Mouse (Mus musculus) gastrocnemius, postnatal 36 days (tissue): ENCODE data around the gene Nup98. TPM values are rescaled to one million over a fixed set of nuclear protein-coding genes. Genes with fewer than 3 reads are reported as not detected.

ENCODE experiments used
- DNase-seq, 2 experiments: peaks; one replicate each; pipeline ENCODE4 v3.0.0; 2022
- intact Hi-C: fragments of 180-260 bp; cut with DNase I; formaldehyde crosslinking; loops from one replicate; pipeline ENCODE4 v1.15.1; 2025
- long read RNA-seq, 2 experiments: library from polyadenylated mRNA; stranded (forward); transcript quantifications; one replicate each; pipeline ENCODE4 v2.0.0; 2021
- total RNA-seq, 2 experiments: library from RNA; stranded (reverse); gene quantifications; 2 replicates each; pipeline ENCODE4 v1.2.3; 2021

The Nup98 gene
- 10 to 100 TPM; 20.8 to 22.6 TPM for total RNA-seq
- long read RNA-seq, experiment 1, partial matches to known transcripts = 1 of 1 reads
- long read RNA-seq, experiment 1, other reads (novel, unspliced or antisense) = 0 of 1 reads
- long read RNA-seq, experiment 2, partial matches to known transcripts = 1 of 3 reads
- long read RNA-seq, experiment 2, other reads (novel, unspliced or antisense) = 2 of 3 reads

DNA sequence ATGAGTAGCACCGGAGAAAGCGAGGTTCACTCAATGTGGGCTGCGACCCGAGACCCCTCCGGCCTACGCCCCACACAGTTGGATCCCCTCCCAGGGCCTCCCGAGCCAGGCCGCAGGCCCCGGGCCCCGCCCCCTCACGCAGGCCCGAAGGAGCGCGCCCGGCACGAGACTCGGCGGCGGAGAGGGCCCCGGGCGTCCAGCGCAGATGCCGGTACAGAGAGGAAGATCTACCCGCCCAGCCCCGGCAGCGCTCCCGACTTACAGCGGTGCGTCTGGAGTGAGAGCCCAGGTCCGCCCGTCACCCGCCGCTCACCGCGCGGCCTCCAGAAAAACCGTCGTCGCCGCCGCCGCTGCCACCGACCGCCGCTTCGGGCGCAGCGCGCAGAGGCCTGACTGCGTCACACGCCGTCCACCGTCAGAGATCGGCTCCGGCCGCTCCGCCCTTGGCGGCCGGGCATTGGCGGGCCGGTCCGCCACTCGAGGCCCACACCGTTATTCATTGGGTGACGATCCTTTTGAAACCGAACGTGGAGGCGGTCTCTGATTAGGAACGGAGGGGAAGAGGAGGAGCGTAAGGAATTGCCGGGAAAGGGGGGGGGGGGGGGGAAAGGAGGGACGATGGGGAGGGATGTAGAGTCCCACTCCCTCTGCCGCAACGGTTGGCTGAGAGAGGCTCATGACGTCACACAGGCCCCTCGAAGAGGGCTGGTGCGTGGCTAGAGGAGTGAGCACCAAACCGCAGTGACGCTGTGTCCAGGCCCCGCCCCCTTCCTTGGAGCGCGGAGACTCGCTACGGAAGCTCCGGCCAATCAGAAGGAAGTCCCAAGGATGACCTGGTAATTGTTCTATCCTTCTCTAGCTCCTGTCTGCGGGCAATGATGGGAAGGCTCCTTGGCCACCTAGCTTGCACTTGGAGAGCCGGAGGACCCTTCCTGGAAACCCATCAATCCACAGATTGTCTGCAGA lies at the start of gene Nup98, which contains the start of gene Pgap2:
Gene Nup98 (minus strand): TSS at position 421 of the 966 bp plus-strand sequence.
Gene Pgap2 (plus strand): TSS at position 453 of the 966 bp plus-strand sequence.
- intact Hi-C loops = loop anchor here (5.0 kb wide), 1 partner anchor 42 kb away; no protein-coding TSS in a partner anchor

DNA sequence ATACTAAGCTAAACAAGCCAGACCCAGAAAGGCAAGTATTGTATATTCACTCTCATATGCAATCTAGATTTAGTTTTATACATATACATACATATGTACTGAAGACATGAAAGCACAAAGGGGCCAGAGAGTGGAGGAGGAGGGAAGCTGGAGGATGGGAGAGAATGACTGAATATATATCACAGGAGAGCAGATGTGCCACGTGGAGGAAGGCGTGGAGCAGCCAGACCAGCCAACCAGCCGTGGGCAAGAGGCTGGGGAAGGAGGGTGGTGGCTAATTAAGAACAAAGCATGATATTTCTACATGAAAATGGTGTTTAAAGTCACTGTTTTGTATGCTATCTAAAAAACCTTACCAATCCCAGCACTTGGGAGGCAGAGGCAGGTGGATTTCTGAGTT lies 48.8 kb upstream of the Nup98 start:
- DNase-seq = no peak
- intact Hi-C loops = loop anchor here (10.0 kb wide), 1 partner anchor 604 kb away; no protein-coding TSS in a partner anchor

More for the DNA sequence above, at the start of gene Nup98, which contains the start of gene Pgap2:
- peak; percentile 96 to 99 for DNase-seq

DNA sequence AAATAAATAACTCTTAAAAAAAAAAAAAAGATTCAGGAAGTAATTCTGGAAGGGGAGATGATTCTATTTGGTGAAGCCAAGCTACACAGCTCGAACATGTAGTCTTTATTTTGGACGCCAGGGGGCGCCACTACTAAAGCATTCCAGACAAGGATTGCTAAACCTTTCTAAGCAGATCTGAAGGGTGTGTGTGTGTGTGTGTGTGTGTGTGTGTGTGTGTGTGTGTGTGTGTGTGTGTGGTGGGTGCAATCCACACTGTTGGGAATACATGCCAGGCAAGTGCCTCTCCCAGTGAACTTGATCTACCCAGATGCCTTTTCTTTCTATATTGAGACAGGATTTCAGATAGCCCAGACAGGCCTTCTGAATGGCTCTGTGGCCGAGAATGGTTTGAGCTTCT lies 48.2 kb upstream of the Nup98 start:
- intact Hi-C loops = loop anchor here (10.0 kb wide), 1 partner anchor 603 kb away; no protein-coding TSS in a partner anchor
- peak; percentile 72 to 77 for DNase-seq

DNA sequence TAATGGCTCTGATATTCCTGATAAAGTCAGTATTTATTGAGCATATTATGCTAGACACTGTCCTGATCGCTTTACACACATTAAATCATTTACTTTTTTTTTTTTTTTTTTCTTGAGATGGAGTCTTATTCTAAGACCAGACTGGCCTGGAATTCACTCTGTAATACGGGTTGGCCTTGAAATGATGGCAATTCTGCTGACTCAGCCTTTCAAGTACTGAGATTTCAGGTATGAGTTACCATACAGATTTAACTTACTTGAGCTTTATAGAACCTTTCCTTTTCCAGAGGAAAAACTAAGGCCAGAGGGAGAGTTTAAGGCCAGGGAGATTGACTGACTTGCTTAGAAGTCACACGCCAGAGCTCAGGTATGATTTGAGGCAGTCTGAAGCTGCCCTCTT lies 46.7 kb upstream of the Nup98 start:
- DNase-seq = no peak
- intact Hi-C loops = loop anchor here (10.0 kb wide), 1 partner anchor 602 kb away; no protein-coding TSS in a partner anchor

DNA sequence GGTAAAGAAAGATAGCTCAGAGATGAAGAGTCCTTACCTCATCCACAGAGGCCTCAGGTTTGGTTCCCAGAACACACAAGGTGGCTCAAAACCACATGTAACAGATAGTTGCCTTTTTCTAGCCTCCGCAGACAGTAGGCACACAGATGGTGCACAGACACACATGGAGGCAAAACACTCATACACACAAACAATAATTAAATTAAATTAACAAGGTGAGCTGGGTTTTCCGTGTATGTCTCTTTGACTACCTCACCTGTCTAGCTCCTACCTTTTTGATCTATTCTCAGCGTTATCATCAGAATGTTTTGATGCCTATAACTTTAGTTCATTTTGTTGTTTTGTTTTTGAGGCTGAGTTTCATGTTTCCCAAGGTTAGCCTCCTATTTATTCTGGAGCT lies 46.0 kb upstream of the Nup98 start, which contains the start of gene Rhog:
Gene Rhog (minus strand): TSS at position 101 of the 400 bp plus-strand sequence.
- intact Hi-C loops = loop anchor here (10.0 kb wide), 1 partner anchor 601 kb away; no protein-coding TSS in a partner anchor
- no peak for DNase-seq

DNA sequence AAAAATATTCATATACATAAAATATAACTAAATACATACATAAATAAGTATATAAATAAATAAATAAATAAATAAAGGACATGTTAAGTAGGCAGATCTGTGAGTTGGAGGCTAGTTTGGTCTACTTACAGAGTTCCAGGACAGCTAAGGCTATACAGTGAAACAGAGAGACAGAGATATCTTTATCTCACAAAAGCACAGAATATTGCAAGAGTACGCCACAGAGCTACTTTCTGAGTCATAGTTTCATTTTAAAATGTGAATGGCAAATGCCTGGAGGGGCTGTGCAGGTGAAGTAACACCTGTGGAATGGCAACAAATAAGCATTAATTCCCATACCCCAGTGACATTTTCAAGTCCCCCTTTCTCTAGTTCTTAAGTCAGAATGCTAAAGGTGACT lies 43.7 kb upstream of the Nup98 start:
- intact Hi-C loops = loop anchor here (5.0 to 10.0 kb wide), 2 partner anchors 41 to 599 kb away; partner anchors contain the start of genes Nup98 and Pgap2
- no peak for DNase-seq

DNA sequence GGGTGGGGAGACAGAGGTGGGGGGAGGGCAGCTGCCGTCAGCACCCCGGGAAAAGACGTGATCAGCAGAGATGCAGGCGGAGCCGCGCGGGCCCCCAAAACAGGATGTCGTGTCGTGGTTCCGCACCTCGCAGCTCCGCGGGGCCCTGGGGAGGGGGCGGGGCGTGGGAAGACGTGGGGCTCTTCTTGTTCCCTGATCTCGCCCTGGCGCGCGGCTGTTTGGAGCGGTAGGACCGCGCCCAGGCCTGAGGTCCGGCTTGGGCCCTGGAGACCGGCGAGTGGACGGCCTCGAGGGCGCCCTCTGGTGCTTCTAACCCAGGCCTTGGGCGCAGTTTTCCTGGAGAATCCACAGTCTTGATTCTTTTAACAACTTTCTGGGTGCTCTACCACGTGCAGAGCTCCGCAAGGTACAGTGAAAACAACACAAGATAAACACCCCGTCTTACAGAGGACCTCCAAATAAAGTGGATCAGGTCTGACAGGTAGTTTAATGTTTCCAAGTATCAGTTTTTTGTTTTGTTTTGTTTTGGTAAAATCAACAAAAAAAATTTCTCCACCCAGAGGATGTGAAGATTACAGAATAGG lies 40.7 kb upstream of the Nup98 start:
- intact Hi-C loops = loop anchor here (5.0 to 10.0 kb wide), 2 partner anchors 38 to 596 kb away; partner anchors contain the start of genes Nup98 and Pgap2
- peak; percentile 90 to 92 for DNase-seq

DNA sequence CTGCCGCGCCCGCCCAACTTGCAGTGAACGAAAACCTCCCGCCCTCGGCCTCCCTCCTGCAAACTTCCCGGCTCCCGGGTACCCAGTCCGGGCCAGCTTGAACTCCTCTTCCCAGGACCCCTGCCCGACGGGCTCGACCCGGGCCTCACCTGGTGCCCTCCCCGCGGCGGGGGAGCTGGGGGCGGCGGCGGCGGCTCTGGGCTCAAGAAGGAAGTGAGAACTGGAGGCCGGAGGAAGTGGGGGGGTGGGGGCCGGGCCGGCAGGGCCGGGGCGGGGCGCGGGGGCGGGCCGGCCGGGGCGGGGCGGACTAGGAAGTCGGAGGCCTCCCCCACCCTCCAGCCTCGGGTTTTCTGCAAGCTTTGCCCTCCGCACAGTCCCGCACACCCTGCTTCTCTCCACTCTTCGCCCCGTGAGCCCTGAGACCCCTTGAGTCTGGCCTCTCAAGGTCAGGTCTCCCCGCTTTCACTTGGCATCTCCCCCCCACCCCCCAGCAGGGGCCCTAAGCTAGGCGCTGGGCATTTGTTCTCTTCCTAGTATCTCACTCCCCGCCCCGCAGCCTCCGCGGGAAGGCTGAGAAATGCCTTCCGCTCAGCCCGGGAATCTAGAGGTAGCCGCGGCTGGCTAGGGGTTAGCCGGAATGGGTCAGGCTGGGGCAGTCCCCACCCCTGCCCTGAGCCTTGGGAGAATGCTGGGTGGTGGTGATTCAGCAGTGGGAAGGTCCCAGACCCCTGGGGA lies 40.1 kb upstream of the Nup98 start:
- peak; percentile 59 to 78 for DNase-seq
- intact Hi-C loops = loop anchor here (5.0 to 10.0 kb wide), 2 partner anchors 38 to 595 kb away; partner anchors contain the start of genes Nup98 and Pgap2

DNA sequence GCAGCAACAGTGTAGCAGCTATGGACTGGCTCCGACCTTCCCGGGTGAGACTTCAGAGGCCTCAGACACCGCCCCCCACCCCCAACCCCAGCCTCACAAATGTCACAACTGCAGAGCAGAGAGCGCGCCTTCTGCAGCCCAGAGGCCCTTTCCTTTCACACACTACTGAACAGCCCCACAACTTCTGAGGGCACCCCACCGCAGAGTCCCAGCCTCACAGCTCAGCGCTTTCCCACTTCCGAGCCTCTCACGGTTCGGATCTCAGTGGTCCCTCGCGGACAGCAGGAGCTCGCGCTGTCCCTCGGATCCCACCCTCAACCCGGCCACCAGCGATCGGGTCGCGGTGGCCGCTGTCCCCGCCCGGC lies 39.5 kb upstream of the Nup98 start:
- intact Hi-C loops = no loop called here
- DNase-seq = no peak

DNA sequence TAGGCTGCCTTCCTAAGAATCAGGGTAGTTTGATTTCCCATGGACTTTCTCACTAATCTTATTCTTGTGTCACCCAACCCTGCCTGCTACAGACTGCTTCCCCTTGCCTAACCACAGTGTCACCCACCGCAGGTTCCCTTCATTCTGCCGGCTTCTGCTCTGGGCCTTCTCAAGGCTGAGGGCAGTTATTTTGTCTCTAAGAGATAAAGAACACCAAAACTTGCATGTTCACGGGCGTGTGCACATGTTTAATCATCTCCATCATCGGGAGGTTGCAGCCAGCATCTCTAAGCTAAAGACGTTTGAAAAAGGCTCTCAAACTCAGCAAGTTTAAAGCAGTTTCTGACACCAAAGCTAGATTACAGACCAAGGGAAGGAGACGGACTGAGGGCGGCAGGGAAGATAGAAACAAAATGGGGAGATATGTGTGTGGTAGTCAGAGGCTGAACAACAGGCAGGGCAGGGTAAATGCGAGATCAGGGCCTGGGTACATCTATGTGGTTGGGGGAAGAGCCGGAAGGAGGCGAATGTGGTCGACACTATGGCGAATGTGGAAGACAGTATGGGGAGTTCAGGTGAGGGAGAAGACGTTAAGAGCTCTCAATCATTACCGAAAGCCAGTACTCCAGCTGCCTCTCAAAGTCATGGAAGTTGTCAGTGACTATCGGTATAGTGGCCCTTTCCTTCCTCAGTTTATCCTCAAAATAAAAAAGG lies 38.9 kb upstream of the Nup98 start:
- intact Hi-C loops = no loop called here
- no peak for DNase-seq

DNA sequence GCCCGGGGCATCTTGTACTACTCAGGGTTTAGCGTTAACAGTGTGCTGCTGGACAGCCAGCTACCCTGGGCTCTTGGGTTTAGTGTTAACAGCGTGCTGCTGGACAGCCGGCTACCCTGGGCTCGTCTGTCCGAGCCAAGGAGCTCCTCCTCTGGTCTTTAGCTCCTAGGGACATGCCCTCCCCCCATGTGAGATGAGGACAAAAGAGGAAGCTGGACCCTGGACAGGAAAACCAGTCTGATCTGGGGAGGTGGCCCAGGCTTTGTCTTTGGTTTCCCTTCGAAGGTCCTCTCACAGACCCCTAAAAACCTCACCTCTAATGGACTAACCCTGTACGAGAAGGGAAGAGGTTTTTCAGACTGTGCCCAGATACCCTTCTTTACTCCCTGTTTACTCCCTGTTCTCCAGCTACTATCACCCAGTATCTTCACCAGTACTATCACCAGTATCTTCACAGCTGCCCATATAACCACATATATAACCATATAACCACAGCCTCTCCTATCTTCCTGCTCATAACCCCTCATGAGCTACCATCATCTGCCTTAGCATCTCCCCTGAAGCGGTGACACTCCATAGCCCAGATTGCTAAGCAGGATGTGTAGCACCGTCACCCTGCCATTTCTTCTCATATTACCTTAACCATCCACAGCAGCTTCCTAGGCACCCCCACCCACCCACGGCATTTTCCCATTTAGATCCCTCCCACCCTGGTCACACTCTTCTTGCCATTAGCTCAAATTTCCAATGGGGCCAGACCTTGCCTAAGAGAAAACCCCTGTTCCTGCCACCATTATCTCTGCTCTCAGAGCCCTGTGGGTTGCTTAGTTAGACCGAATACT lies 37.2 kb upstream of the Nup98 start:
- intact Hi-C loops = no loop called here
- DNase-seq = no peak

DNA sequence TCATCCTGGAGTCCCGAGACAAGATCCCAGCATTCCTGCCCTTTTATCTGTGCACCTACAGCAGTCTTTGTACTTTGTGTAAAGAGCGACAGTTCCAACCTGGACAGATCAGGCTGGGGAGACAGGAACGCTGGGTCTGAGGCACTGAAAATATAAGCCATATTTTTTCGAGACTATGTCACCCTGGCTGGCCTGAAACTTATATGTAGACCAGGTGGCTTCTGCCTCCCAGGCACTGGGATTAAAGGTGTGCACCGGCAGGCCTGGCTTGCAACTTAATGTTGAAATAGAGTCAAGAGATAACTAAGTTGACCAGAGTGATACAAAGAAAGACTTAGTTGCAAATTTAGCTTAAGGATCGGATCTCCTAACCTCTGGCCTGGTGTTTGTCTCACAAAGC lies 36.3 kb upstream of the Nup98 start:
- intact Hi-C loops = no loop called here

DNA sequence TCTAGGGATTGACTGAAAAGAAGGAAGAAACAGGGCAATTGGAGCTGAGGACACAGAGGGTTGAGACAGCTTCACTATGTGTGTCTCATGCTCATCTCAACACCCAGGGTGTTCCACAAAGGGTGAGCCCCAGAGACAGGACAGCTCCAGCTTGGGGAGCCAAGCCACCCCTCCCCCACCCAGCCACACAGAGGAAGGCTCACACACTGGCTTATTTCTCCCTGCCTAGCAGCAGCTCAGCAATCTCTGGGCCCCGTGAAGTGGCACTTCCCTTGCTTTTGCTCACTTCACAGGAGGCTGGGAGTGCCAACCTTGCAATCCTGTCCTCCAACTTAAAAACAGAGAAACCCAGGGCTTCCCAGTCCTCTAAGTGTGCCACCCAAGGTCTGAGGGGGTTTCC lies 35.8 kb upstream of the Nup98 start:
- peak; percentile 29 to 33 for DNase-seq
- intact Hi-C loops = no loop called here

More for the DNA sequence above, 36.3 kb upstream of the Nup98 start:
- no peak for DNase-seq

DNA sequence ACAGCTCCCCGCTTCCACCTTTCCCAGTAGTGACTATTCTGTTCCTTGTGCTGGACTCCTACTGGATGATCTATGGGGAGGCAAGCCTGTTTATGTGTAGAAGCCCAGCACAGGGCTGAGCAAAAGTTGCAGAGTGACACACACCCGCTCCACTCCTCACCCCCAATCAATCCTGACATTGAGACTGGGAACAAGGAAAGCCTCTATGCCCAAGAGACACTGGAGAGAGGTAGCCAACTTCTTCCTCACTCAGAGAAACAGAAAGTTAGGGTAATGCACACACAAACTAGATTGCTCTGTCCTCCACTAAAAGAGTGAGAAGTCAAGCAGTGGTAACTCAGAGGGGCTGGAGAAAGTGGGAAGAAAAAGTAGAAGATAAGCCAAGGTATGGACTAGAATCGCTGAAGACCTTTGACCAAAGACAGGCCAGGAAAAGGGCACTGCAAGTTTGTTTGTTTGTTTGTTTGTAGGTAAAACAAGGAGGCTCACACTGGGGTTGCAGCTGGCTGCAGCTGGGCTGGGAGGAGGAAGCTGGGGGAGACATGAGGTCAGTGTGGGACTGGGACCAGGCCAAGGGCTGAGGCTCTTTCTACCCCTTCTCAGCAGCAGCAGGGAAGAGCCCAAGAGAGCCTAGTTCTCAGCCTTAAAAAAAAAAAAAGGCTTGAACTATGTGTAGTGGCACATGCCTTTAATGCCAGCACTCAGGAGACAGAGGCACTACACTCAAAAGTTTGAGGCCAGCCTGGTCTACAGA lies 35.0 kb upstream of the Nup98 start:
- peak; percentile 28 to 51 for DNase-seq
- intact Hi-C loops = no loop called here

DNA sequence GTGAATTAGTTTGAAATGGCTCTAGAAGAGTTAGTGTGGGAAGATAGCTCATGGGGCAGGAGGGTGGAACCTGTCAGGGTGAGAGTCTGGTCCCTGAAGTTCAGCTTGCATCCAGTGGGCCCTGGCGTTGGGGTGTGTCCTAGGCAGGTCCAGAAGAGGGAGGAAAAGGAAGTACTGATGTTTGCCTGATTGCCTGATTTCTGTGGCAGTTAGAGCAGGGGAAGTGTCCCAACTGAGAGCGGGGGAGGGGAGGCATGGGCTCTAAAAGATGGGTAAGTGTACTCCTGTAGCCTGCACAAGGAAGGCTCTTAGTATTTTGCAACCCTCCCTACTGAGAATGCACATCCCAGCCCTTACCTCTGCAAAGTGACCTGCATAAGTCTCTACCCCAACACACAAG lies 33.9 kb upstream of the Nup98 start:
- intact Hi-C loops = no loop called here
- peak in 1 of 2 experiments; percentile 30 for DNase-seq

DNA sequence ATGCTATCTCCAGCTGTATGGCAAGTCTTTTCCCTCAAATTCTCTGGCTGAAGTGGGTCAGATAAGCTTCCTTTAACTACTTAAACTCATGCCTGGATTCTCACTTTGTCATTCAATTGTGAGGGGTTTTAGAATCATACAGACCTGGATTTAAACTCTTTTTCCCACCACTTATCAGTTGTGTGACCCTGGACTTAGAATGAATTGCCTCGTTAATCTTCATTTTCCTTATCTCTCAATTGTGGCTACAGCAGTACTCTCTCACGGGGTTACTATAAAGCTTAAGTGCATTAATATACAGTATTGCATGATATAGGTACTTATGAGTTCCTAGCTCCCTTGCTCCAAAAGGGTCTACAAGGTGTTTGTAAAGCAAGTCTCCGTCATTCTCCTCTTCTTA lies 32.9 kb upstream of the Nup98 start:
- intact Hi-C loops = no loop called here
- no peak for DNase-seq

DNA sequence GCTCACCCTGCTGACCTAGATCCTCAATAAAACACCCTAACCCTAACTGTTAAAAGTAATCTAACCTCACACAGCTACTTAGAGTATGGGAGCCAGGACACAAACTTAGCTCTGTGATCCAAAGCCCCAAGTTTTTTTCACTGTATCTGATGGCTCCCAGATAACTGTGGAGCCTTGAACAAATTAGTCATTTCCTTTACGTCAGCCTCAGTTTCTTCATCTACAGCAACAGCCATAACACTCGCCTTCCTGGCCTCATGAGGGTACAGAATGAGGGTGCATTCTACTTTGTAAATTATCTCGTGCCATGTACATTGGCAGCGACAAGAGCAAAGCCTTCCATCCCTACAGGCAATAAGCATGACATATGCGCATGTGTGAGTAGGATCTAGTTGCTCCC lies 32.4 kb upstream of the Nup98 start:
- no peak for DNase-seq
- intact Hi-C loops = no loop called here

DNA sequence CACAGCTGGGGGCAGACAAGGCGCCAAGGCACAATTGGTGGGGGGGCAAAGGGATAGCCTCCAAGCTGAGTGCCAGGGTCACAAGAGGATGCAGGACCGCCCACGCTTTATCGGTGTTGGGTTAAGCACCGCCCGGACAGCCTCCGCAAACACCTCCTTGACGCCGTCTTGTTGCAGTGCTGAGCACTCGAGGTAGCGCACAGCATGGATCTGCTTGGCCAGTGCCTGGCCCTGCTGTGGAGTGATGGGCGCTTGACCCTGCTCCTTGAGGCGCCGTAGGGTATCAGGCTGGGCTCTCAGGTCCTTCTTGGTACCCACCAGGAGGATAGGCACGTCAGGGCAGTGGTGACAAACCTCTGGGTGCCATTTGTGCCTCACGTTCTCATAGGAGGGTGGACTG lies 29.6 kb upstream of the Nup98 start:
- no peak for DNase-seq
- intact Hi-C loops = no loop called here
